Mouse (Mus musculus) hindbrain, embryonic 15.5 days (tissue): ENCODE measurements around the gene Tom1l1. TPM values are rescaled to one million over a fixed set of nuclear protein-coding genes. Genes with fewer than 3 reads are reported as not detected.
A peak's percentile ranks its signal among the peaks of the same experiment; 100 is the strongest.

Experiments
- ATAC-seq: fragments of 200-750 bp; cut with Nextera tagmentation; 2 replicates; pipeline ENCODE4 v1.8.0; 2017; ENCODE audit warnings: low read depth, moderate number of reproducible peaks, moderate TSS enrichment; ENCODE audit not compliant: low FRiP score
- H3K27ac ChIP-seq: fragments of 300-500 bp; sonication (generic); replicated peaks from 2 replicates; pipeline ENCODE4 v1.5.1; 2015; ENCODE audit warnings: mild to moderate bottlenecking, inconsistent platforms
- H3K27me3 ChIP-seq: fragments of 300-500 bp; sonication (generic); 2 replicates; pipeline ENCODE4 v1.6.1; 2015; ENCODE audit warnings: control low read depth, inconsistent platforms
- H3K36me3 ChIP-seq: fragments of 300-500 bp; sonication (generic); 2 replicates; pipeline ENCODE4 v1.6.1; 2015; ENCODE audit warnings: control low read depth, inconsistent platforms
- H3K4me1 ChIP-seq: fragments of 300-500 bp; sonication (generic); replicated peaks from 2 replicates; pipeline ENCODE4 v1.6.1; 2015; ENCODE audit warnings: control low read depth, inconsistent platforms
- H3K4me2 ChIP-seq: fragments of 300-500 bp; sonication (generic); 2 replicates; pipeline ENCODE4 v1.6.1; 2015; ENCODE audit warnings: moderate library complexity, mild to moderate bottlenecking, inconsistent platforms
- H3K4me3 ChIP-seq: fragments of 300-500 bp; sonication (generic); 2 replicates; pipeline ENCODE4 v1.5.1; 2015; ENCODE audit warnings: mild to moderate bottlenecking, inconsistent platforms
- H3K9ac ChIP-seq: fragments of 300-500 bp; sonication (generic); 2 replicates; pipeline ENCODE4 v1.6.1; 2015; ENCODE audit warnings: inconsistent platforms
- H3K9me3 ChIP-seq: fragments of 300-500 bp; sonication (generic); 2 replicates; pipeline ENCODE4 v1.6.1; 2016; ENCODE audit warnings: control low read depth, inconsistent platforms
- WGBS: fragments of 180-500 bp; shearing (Covaris S2); methylation state at CpG from one replicate; pipeline ENCODE4 v1.1.7; 2015; 5-methylcytosine and 5-hydroxymethylcytosine counted together
- polyA plus RNA-seq: library from polyadenylated mRNA; unstranded; fragments of >200 nt; fragmentation: Nextera tagmentation; extraction: Ambion mirVana; gene quantifications from 2 replicates; pipeline ENCODE4 v1.2.1, GENCODE M21; 2015

Gene Tom1l1
- polyA plus RNA-seq, 1 experiment from 2014 or later: 21.5 TPM

DNA sequence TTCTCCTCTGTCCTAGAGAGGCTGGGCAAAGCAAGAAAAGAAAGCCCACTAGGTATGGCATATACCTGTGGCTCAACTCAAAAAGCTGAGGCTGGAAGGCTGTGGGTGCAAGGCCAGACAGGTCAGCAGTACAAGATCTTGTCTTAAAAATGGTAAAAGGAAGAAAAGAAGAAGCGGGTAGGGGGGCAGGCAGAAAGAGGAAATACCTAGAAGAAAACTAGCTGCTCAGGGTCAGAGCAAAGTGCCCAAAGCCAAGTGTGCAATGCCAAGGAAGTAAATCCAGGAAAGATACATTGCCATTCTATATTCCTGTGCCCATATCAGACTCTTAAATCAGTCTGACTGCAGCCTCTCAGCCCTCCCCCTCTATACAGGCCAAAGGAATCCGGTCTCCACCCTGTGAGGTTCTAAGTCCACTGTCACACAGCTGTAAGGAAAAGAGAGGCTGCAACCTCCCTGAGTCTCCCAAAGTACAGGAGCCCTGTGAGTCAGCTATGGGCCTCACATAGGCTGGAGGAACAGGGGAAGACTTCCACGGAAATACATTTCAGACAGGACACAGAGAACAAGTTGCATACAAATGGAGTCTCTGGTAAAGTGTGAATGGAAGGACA, 21.9 kb downstream of the Tom1l1 start:
- Histone ChIP-seq H3K9me3 (no peaks in the 10 kb centered on the region), H3K27me3 (no peaks in the 10 kb centered on the region), H3K27ac (no peak overlapping the region), H3K4me2 (no peak overlapping the region), H3K36me3 (peaks cover 10% of the 10 kb centered on the region; the same call in 1 of the 2 replicates), H3K4me3 (no peak overlapping the region), H3K4me1 (peaks cover 6% of the 10 kb centered on the region; the same call in 1 of the 2 replicates), H3K9ac (no peak overlapping the region)
- no peak for ATAC-seq
- WGBS: 68% methylated on average over 3 of the region's 3 CpGs

DNA sequence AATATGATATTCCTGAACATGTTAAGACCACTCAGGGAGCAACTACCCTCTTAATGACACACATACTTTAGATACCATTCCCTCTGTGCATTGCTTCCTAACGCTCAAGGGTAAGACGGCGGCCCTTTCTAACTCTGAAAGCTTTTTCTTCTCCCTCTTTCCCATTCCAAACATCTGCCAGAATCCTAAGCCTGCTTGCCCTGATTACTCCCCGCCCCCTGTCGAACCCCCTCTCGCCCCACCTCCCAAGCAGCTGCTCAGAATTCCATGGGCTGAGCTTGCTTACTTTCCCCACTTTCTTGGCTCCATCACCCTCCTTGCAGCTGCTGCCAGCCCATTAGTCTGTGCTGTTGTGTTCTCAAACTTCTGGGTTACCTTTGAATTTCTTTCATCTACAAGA, 23.0 kb downstream of the Tom1l1 start:
- Histone ChIP-seq H3K4me2 (no peak overlapping the region), H3K9me3 (no peaks in the 10 kb centered on the region), H3K27me3 (no peaks in the 10 kb centered on the region), H3K9ac (no peak overlapping the region), H3K27ac (peak overlapping the region; percentile 35; the same call in 1 of the 2 replicates), H3K4me3 (no peak overlapping the region), H3K36me3 (peaks cover 9% of the 10 kb centered on the region; the same call in 1 of the 2 replicates), H3K4me1 (peaks cover 6% of the 10 kb centered on the region; the same call in 1 of the 2 replicates)
- ATAC-seq: 0 out of 2 replicates have a peak, but pooled peaks have one; percentile 27
- WGBS: 15% methylated on average over 6 of the region's 6 CpGs

GRCm38 (mm10) chr11:90664345-90664986, 23.7 kb downstream of the Tom1l1 start:
- ATAC-seq: no peak
- 31% methylated on average over 8 of the region's 8 CpGs for WGBS
- no peaks in the 10 kb centered on the region for H3K27me3 ChIP-seq
- H3K9ac ChIP-seq: no peak overlapping the region
- no peak overlapping the region for H3K27ac ChIP-seq
- H3K9me3 ChIP-seq: no peaks in the 10 kb centered on the region
- H3K4me3 ChIP-seq: no peak overlapping the region
- H3K36me3 ChIP-seq: peaks cover 2% of the 10 kb centered on the region; the same call in 1 of the 2 replicates
- no peak overlapping the region for H3K4me2 ChIP-seq
- peaks cover 6% of the 10 kb centered on the region; the same call in 1 of the 2 replicates for H3K4me1 ChIP-seq

DNA sequence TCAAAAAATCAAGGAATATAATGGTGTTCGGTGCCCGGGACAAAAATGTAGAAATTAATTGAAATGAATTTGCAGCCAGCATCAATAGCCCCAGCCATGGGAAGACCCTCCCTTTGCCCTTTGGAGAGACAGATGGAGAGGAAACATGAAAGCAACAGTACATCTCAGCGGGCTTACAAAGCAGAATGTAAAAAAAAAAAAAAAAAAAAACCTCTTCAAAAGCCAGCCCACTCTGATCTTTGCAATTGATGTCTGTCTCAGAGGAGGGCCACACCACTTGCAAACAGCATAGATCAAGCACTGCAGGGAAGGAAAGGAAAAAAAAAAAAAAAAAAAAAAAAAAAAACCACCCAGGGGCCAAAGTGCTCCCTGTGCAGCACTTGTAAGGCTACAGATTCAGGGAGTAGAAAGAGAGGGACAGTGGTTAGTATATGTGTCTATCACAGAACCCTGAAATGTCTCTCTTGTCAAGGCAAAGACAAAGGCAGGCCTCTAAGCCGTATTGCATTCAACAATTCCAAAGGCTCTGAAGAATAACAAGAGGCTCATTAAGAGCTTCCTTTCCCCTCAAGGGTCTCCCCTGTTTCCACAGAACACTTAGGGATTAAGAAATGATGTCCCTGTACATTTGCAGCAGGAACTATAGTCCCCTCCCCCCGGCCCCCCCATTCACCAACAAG, 24.4 kb downstream of the Tom1l1 start:
- no peaks in the 10 kb centered on the region; the same call in 1 of the 2 replicates for H3K36me3 ChIP-seq
- no peak overlapping the region for H3K27ac ChIP-seq
- WGBS: 23% methylated on average over 5 of the region's 5 CpGs
- no peaks in the 10 kb centered on the region for H3K27me3 ChIP-seq
- ATAC-seq: no peak
- peaks cover 6% of the 10 kb centered on the region; the same call in 1 of the 2 replicates for H3K4me1 ChIP-seq
- no peak overlapping the region for H3K4me2 ChIP-seq
- H3K9ac ChIP-seq: no peak overlapping the region
- no peaks in the 10 kb centered on the region for H3K9me3 ChIP-seq
- H3K4me3 ChIP-seq: no peak overlapping the region

DNA sequence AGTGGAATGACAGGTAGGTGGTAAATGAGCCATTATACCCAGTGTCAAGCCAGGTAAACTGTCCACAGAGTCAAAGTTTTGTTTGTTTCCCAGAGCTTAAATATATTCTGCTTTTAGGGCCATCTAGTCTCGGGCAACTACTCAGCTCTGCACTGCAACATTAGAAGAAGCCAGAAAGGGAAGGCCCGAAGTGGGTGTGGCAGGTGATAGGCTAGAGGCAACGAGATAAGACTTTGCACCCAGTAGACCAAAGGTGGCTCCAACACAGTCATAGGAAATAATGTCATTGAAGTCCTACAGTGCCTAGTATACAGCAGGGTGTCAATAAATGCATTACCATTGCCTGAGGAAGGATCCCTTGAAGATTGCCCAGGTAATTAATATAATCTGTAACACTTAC, 25.1 kb downstream of the Tom1l1 start:
- H3K4me3 ChIP-seq: no peak overlapping the region
- H3K36me3 ChIP-seq: no peaks in the 10 kb centered on the region; the same call in 1 of the 2 replicates
- ATAC-seq: no peak
- peaks cover 6% of the 10 kb centered on the region; the same call in 1 of the 2 replicates for H3K4me1 ChIP-seq
- H3K9me3 ChIP-seq: no peaks in the 10 kb centered on the region
- H3K27me3 ChIP-seq: no peaks in the 10 kb centered on the region
- no peak overlapping the region for H3K9ac ChIP-seq
- 83% methylated on average over 3 of the region's 3 CpGs for WGBS
- H3K27ac ChIP-seq: no peak overlapping the region
- no peak overlapping the region for H3K4me2 ChIP-seq

DNA sequence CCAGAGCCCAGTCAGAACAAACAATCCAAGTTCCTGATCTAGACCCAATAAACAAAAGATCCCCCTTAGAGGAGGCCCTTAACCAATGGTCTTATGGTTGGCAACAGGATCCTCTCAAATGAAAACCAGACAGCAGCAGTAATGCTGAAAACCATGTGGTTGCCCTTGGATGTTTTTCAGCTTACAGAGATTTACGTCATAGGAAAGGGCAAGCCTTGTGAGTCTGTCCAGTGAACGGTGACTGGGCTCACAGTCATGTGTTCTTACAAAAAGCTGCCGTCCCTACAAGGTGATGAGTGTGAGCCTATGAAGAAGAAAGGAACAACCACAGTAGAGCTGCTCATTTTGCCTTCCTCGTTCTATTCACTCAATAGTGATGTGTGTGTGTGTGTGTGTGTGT, 27.5 kb downstream of the Tom1l1 start:
- H3K9ac ChIP-seq: no peak overlapping the region
- no peak overlapping the region for H3K4me2 ChIP-seq
- no peaks in the 10 kb centered on the region; the same call in 1 of the 2 replicates for H3K4me1 ChIP-seq
- no peak overlapping the region for H3K4me3 ChIP-seq
- 92% methylated on average over 4 of the region's 4 CpGs for WGBS
- no peak for ATAC-seq
- no peak overlapping the region for H3K27ac ChIP-seq
- H3K36me3 ChIP-seq: peaks cover 3% of the 10 kb centered on the region
- H3K27me3 ChIP-seq: no peaks in the 10 kb centered on the region
- no peaks in the 10 kb centered on the region for H3K9me3 ChIP-seq

DNA sequence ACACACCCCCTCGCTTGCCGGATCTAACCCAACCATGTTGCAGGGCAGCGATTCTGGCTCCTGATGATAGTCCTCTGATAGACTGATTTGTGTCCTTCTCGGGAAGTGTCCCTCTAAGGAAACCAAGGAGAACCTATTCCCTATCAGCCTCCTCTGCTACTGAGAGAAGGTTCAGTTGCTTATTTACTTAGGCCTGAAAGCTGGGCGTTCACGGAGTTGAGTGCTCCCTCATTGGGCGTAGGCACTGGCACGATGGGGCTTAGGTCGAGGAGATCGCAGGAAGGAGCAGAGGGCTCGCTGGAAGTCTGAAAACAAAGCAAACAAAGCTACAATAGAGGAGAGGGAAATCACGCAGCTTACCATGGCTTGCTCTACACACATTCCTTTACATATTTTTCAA, 30.6 kb downstream of the Tom1l1 start:
- no peak overlapping the region for H3K4me2 ChIP-seq
- no peaks in the 10 kb centered on the region for H3K4me1 ChIP-seq
- H3K27ac ChIP-seq: no peak overlapping the region
- no peak overlapping the region for H3K4me3 ChIP-seq
- H3K9me3 ChIP-seq: no peaks in the 10 kb centered on the region
- H3K36me3 ChIP-seq: peaks cover 7% of the 10 kb centered on the region
- ATAC-seq: no peak
- 89% methylated on average over 12 of the region's 12 CpGs for WGBS
- no peak overlapping the region for H3K9ac ChIP-seq
- no peaks in the 10 kb centered on the region for H3K27me3 ChIP-seq

GRCm38 (mm10) chr11:90652603-90653002, 35.6 kb downstream of the Tom1l1 start:
- peaks cover 22% of the 10 kb centered on the region for H3K36me3 ChIP-seq
- no peak for ATAC-seq
- WGBS: 92% methylated on average over 4 of the region's 4 CpGs
- H3K4me2 ChIP-seq: no peak overlapping the region
- H3K4me1 ChIP-seq: no peaks in the 10 kb centered on the region
- H3K27ac ChIP-seq: no peak overlapping the region
- no peaks in the 10 kb centered on the region for H3K9me3 ChIP-seq
- H3K4me3 ChIP-seq: no peak overlapping the region
- no peaks in the 10 kb centered on the region for H3K27me3 ChIP-seq
- no peak overlapping the region for H3K9ac ChIP-seq

- no peak for ATAC-seq
- no peak overlapping the region for H3K9ac ChIP-seq
- H3K36me3 ChIP-seq: peaks cover 30% of the 10 kb centered on the region
- H3K4me2 ChIP-seq: no peak overlapping the region
- H3K4me3 ChIP-seq: no peak overlapping the region
- H3K27ac ChIP-seq: no peak overlapping the region
- H3K4me1 ChIP-seq: no peaks in the 10 kb centered on the region
- H3K9me3 ChIP-seq: no peaks in the 10 kb centered on the region
- 82% methylated on average over 9 of the region's 9 CpGs for WGBS
- H3K27me3 ChIP-seq: no peaks in the 10 kb centered on the region
These were observed 37.8 kb downstream of the Tom1l1 start for GRCm38 (mm10) chr11:90650231-90650885.

DNA sequence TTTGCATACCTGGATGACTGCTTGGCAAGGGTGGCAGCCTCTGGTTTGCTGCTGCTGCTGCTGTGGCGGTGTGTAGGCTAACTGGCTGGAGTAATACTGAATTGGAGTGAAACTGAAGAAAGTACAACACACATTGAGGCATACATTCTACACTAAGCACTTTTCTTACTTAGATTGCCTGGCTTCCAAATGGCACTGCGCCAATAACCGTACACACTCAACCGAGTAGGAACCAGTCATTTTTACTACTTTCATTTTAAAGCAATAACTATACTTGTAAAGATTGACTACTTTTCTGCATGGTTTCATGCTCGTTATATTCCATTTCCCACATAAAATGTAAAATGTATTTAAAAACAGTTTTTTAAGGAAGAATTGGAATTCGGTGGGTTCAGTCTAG, 38.4 kb downstream of the Tom1l1 start:
- Histone ChIP-seq H3K4me3 (no peak overlapping the region), H3K27ac (no peak overlapping the region), H3K27me3 (no peaks in the 10 kb centered on the region), H3K9me3 (no peaks in the 10 kb centered on the region), H3K4me2 (no peak overlapping the region), H3K9ac (no peak overlapping the region), H3K4me1 (no peaks in the 10 kb centered on the region), H3K36me3 (peaks cover 35% of the 10 kb centered on the region)
- WGBS: 89% methylated on average over 6 of the region's 6 CpGs
- no peak for ATAC-seq

- Histone ChIP-seq H3K4me2 (peak overlapping the region; percentile 56), H3K4me3 (peak overlapping the region; percentile 89), H3K4me1 (peaks cover 29% of the 10 kb centered on the region), H3K9ac (peak overlapping the region; percentile 96), H3K9me3 (no peaks in the 10 kb centered on the region), H3K36me3 (peaks cover 8% of the 10 kb centered on the region; the same call in 1 of the 2 replicates), H3K27ac (peak overlapping the region; percentile 92), H3K27me3 (no peaks in the 10 kb centered on the region)
- no peak for ATAC-seq
- WGBS: under 1% methylated on average over 52 of the region's 54 CpGs
These were observed 49.8 kb downstream of the Tom1l1 start for GRCm38 (mm10) chr11:90638312-90638830.
